ENCODE assay signal across 8 mouse cellular contexts in genomic region chr10:117746297-117746883, GRCm38 (mm10). TPM values are rescaled to one million over a fixed set of nuclear protein-coding genes. Genes with fewer than 3 reads are reported as not detected.
DNase-seq lines count a peak whose midpoint lies in the region; ATAC-seq lines count a peak whose summit lies in the region.

Gene Slc35e3, minus strand, starts transcription at chr10:117746365.

- H3K27me3 ChIP-seq in erythroblast, embryonic 14.5 days (ENCODE audit: control insufficient read depth) = peaks cover 8% of the 10 kb centered on the region
- H3K27me3 ChIP-seq in heart, embryonic 12.5 days (replicated peaks) = no peaks in the 10 kb centered on the region
- H3K27me3 ChIP-seq in kidney, embryonic 16.5 days (ENCODE audit: insufficient read depth, low read length) = no peaks in the 10 kb centered on the region

- peak within 1 kb of the TSS; percentile 54; the same call in 1 of the 2 replicates for H3K27ac ChIP-seq in heart, embryonic 12.5 days (ENCODE audit: poor library complexity, severe bottlenecking)
- H3K27ac ChIP-seq in kidney, embryonic 16.5 days (ENCODE audit: low read length) = peak within 1 kb of the TSS; percentile 71; the same call in 1 of the 2 replicates

- peaks cover 36% of the 10 kb centered on the region for H3K36me3 ChIP-seq in erythroblast, embryonic 14.5 days (ENCODE audit: control insufficient read depth)
- peaks cover 26% of the 10 kb centered on the region for H3K36me3 ChIP-seq in heart, embryonic 12.5 days
- H3K36me3 ChIP-seq in kidney, embryonic 16.5 days (ENCODE audit: insufficient read depth, low read length) = peaks cover 36% of the 10 kb centered on the region

- peak; percentile 98 for ATAC-seq in heart, embryonic 12.5 days (ENCODE audit: insufficient number of reproducible peaks, low FRiP score)
- ATAC-seq in kidney, embryonic 16.5 days (ENCODE audit: low FRiP score, low TSS enrichment) = peak; percentile 97

- peak; percentile 93 for DNase-seq in CD4-positive helper T cell, adult 2 months (ENCODE audit: low read depth, low spot score)
- DNase-seq in brain, embryonic 18.5 days (ENCODE audit: low read depth, low spot score) = peak; percentile 77
- DNase-seq in liver = peak; percentile 96
- DNase-seq in monocyte, adult 2 months (ENCODE audit: low read depth in 1 of 2, low spot score in 2 of 2) = peak; percentile 86 to 95
- peak; percentile 95 to 97 for DNase-seq in spleen, postnatal 14 days (ENCODE audit: low spot score in 2 of 2)

- peak within 1 kb of the TSS; percentile 61 for H3K9ac ChIP-seq in heart, embryonic 12.5 days
- H3K9ac ChIP-seq in kidney, embryonic 16.5 days (replicated peaks; ENCODE audit: low read length) = peak within 1 kb of the TSS; percentile 56

- WGBS in heart, embryonic 12.5 days = 12% methylated on average over 46 of the region's 46 CpGs
- WGBS in kidney, embryonic 16.5 days = 16% methylated on average over 45 of the region's 46 CpGs

- H3K4me2 ChIP-seq in heart, embryonic 12.5 days = peak within 1 kb of the TSS; percentile 76
- peak within 1 kb of the TSS; percentile 70 for H3K4me2 ChIP-seq in kidney, embryonic 16.5 days (replicated peaks; ENCODE audit: low read depth, low read length)

- H3K9me3 ChIP-seq in erythroblast, embryonic 14.5 days (ENCODE audit: control insufficient read depth, low read length) = peaks cover 7% of the 10 kb centered on the region
- H3K9me3 ChIP-seq in heart, embryonic 12.5 days (replicated peaks) = peaks cover 4% of the 10 kb centered on the region; the same call in 1 of the 2 replicates
- 0 out of 2 replicates have a peak, but pooled peaks cover 3% of the 10 kb centered on the region for H3K9me3 ChIP-seq in kidney, embryonic 16.5 days (ENCODE audit: low read length)

- H3K4me1 ChIP-seq in erythroblast, embryonic 14.5 days (ENCODE audit: control insufficient read depth) = peaks cover 16% of the 10 kb centered on the region
- peaks cover 27% of the 10 kb centered on the region for H3K4me1 ChIP-seq in heart, embryonic 12.5 days (replicated peaks)
- peaks cover 10% of the 10 kb centered on the region for H3K4me1 ChIP-seq in kidney, embryonic 16.5 days (ENCODE audit: insufficient read depth, low read length)

- H3K4me3 ChIP-seq in erythroblast, embryonic 14.5 days (replicated peaks) = peak within 1 kb of the TSS; percentile 64
- H3K4me3 ChIP-seq in heart, embryonic 12.5 days = peak within 1 kb of the TSS; percentile 58
- peak within 1 kb of the TSS; percentile 50 for H3K4me3 ChIP-seq in kidney, embryonic 16.5 days (ENCODE audit: low read length)

RNA-seq across cellular contexts. Expression of gene Slc35e3, which starts in this region (rescaled TPM):
- 0.02 TPM in 1 of 2 replicates, not detected in the other for polyA plus RNA-seq in erythroblast, embryonic 14.5 days (2012)
- polyA plus RNA-seq in heart, embryonic 12.5 days (2016; fragmentation: Nextera tagmentation; extraction: Ambion mirVana) = 13.0 and 14.5 TPM in 2 replicates
- polyA plus RNA-seq in kidney, embryonic 16.5 days (2015; fragmentation: Nextera tagmentation; extraction: Ambion mirVana) = 15.2 and 17.3 TPM in 2 replicates

Comparison
In these comparisons a context has a peak if more than half of its experiments do, and no peak if none do; other contexts are left out.
1. Peak in every context shown above with its lines: DNase-seq, ATAC-seq, H3K4me3 ChIP-seq and H3K27ac ChIP-seq.
2. RNA of gene Slc35e3 (polyA plus RNA-seq): 15.2 to 17.3 TPM in kidney, embryonic 16.5 days and 13.0 to 14.5 TPM in heart, embryonic 12.5 days; 0.02 TPM in erythroblast, embryonic 14.5 days; every median in the first group is over 10 times any median in the second.